Mouse (Mus musculus) ES-E14 (cell line): ENCODE measurements around the gene Zfp704.

ENCODE experiments used
- CHD2 ChIP-seq: IDR thresholded peaks from 2 replicates; pipeline ENCODE4 v1.6.1; 2014; ENCODE audit warnings: mild to moderate bottlenecking, low read depth, low read length, inconsistent platforms
- HCFC1 ChIP-seq: IDR thresholded peaks from 2 replicates; pipeline ENCODE4 v1.6.1; 2012; ENCODE audit warnings: low read length, inconsistent platforms, borderline replicate concordance; ENCODE audit not compliant: insufficient read depth
- MAFK ChIP-seq: IDR thresholded peaks from 2 replicates; pipeline ENCODE4 v1.6.1; 2014; ENCODE audit warnings: mild to moderate bottlenecking, low read depth, low read length, inconsistent platforms; ENCODE audit not compliant: insufficient read depth
- ZC3H11A ChIP-seq: IDR thresholded peaks from 2 replicates; pipeline ENCODE4 v1.6.1; 2012; ENCODE audit warnings: low read depth, mild to moderate bottlenecking, inconsistent platforms, low read length, borderline replicate concordance
- ZNF384 ChIP-seq: IDR thresholded peaks from 2 replicates; pipeline ENCODE4 v1.6.1; 2012; ENCODE audit warnings: low read depth, low read length, inconsistent platforms

- no peak for TF ChIP-seq CHD2
- no peak for TF ChIP-seq ZC3H11A
- TF ChIP-seq MAFK, result no peak
- TF ChIP-seq ZNF384, result no peak
- TF ChIP-seq HCFC1, result no peak
These were observed 37.6 kb downstream of the Zfp704 start for GRCm38 (mm10) chr3:9572261-9572660.
